Mouse (Mus musculus) CH12.LX (cell line): Measurements from ENCODE around the gene Efhd2. TPM values are rescaled to one million over a fixed set of nuclear protein-coding genes. Genes with fewer than 3 reads are reported as not detected.

Experiments
- DNase-seq: peaks from one replicate; pipeline ENCODE4 v3.0.0-alpha.2; 2013; ENCODE audit errors: extremely low read depth
- H3K27ac ChIP-seq: 2 replicates; pipeline ENCODE4 v1.5.1; 2012; ENCODE audit warnings: low read depth, mild to moderate bottlenecking, control low read depth, moderate library complexity; ENCODE audit not compliant: insufficient read depth
- H3K27me3 ChIP-seq: replicated peaks from 2 replicates; pipeline ENCODE3; 2012; ENCODE audit warnings: inconsistent platforms
- H3K36me3 ChIP-seq, 2 experiments: replicated peaks in 1 of 2; 2 replicates each; pipeline versions ENCODE3 to v1.6.1; 2012; ENCODE audit warnings: inconsistent platforms in 1 of 2, low read length in 1 of 2, mild to moderate bottlenecking in 1 of 2, mixed read lengths in 1 of 2, moderate library complexity in 1 of 2; ENCODE audit not compliant: control insufficient read depth in 1 of 2, insufficient read depth in 1 of 2
- H3K4me1 ChIP-seq, 2 experiments: 2 replicates each; pipeline ENCODE4 v1.6.1; 2012; ENCODE audit warnings: inconsistent platforms in 1 of 2, moderate library complexity in 1 of 2; ENCODE audit not compliant: insufficient read depth in 2 of 2, control insufficient read depth in 1 of 2
- H3K4me2 ChIP-seq: 2 replicates; pipeline ENCODE4 v1.6.1; 2012; ENCODE audit warnings: low read depth, mild to moderate bottlenecking, control low read depth; ENCODE audit not compliant: poor library complexity, insufficient read depth, severe bottlenecking
- H3K4me3 ChIP-seq, 3 experiments: fragments of 150-350 bp in 1 of 3; sonication (generic) in 1 of 3; replicated peaks in 1 of 3; 2 replicates each; pipeline versions ENCODE3 to v1.5.1; 2011 to 2012; ENCODE audit warnings: low read depth in 2 of 3, low read length in 2 of 3, mild to moderate bottlenecking in 2 of 3, moderate library complexity in 2 of 3, control low read depth in 1 of 3, improper control_type of control experiment in 1 of 3, inconsistent platforms in 1 of 3, mixed read lengths in 1 of 3; ENCODE audit not compliant: poor library complexity in 1 of 3
- H3K79me2 ChIP-seq: replicated peaks from 2 replicates; pipeline ENCODE4 v1.6.1; 2012; ENCODE audit warnings: mild to moderate bottlenecking, moderate library complexity; ENCODE audit not compliant: control insufficient read depth, poor library complexity, insufficient read depth, severe bottlenecking; ENCODE audit errors: extremely low read depth
- H3K9ac ChIP-seq: 2 replicates; pipeline ENCODE4 v1.6.1; 2012; ENCODE audit warnings: low read depth, mild to moderate bottlenecking, control low read depth, moderate library complexity; ENCODE audit not compliant: insufficient read depth
- H3K9me3 ChIP-seq: replicated peaks from 2 replicates; pipeline ENCODE3; 2012; ENCODE audit warnings: low read length, inconsistent platforms, mixed read lengths
- CHD1 ChIP-seq: IDR thresholded peaks from 2 replicates; pipeline ENCODE4 v1.6.1; 2012; ENCODE audit warnings: low read depth, low read length, improper control_type of control experiment, inconsistent platforms
- CHD2 ChIP-seq: IDR thresholded peaks from 2 replicates; pipeline ENCODE4 v1.6.1; 2011; ENCODE audit warnings: low read length, improper control_type of control experiment
- CTCF ChIP-seq, 2 experiments: IDR thresholded peaks in 1 of 2; conservative IDR thresholded peaks in 1 of 2; 2 replicates each; pipeline ENCODE4 v1.5.1; 2011 to 2012; ENCODE audit warnings: low read depth in 2 of 2, low read length in 2 of 2, improper control_type of control experiment in 1 of 2, inconsistent platforms in 1 of 2, mild to moderate bottlenecking in 1 of 2, moderate library complexity in 1 of 2
- E2F4 ChIP-seq: IDR thresholded peaks from 2 replicates; pipeline ENCODE4 v1.6.1; 2011; ENCODE audit warnings: low read depth, low read length, improper control_type of control experiment; ENCODE audit not compliant: insufficient replicate concordance
- EP300 ChIP-seq: IDR thresholded peaks from 2 replicates; pipeline ENCODE4 v1.6.1; 2011; ENCODE audit warnings: low read length, improper control_type of control experiment
- ETS1 ChIP-seq: conservative IDR thresholded peaks from 2 replicates; pipeline ENCODE4 v1.6.1; 2012; ENCODE audit warnings: low read depth, mild to moderate bottlenecking, inconsistent platforms, low read length, improper control_type of control experiment, moderate library complexity
- JUN ChIP-seq: IDR thresholded peaks from 2 replicates; pipeline ENCODE4 v1.6.1; 2011; ENCODE audit warnings: low read depth, mild to moderate bottlenecking, low read length, improper control_type of control experiment, moderate library complexity; ENCODE audit not compliant: insufficient read depth
- JUND ChIP-seq: conservative IDR thresholded peaks from 2 replicates; pipeline ENCODE4 v1.6.1; 2011; ENCODE audit warnings: low read depth, low read length, improper control_type of control experiment
- KAT2A ChIP-seq: IDR thresholded peaks from 2 replicates; pipeline ENCODE4 v1.6.1; 2012; ENCODE audit warnings: low read length, improper control_type of control experiment, inconsistent platforms; ENCODE audit not compliant: insufficient replicate concordance
- MAFK ChIP-seq: IDR thresholded peaks from 2 replicates; pipeline ENCODE4 v1.6.1; 2011; ENCODE audit warnings: low read length, improper control_type of control experiment; ENCODE audit not compliant: insufficient replicate concordance
- MAX ChIP-seq: IDR thresholded peaks from 2 replicates; pipeline ENCODE4 v1.6.1; 2011; ENCODE audit warnings: low read length, improper control_type of control experiment
- MAZ ChIP-seq: IDR thresholded peaks from 2 replicates; pipeline ENCODE4 v1.6.1; 2012; ENCODE audit warnings: low read depth, mild to moderate bottlenecking, inconsistent platforms, low read length, improper control_type of control experiment, moderate library complexity
- MXI1 ChIP-seq: IDR thresholded peaks from 2 replicates; pipeline ENCODE4 v1.6.1; 2011; ENCODE audit warnings: mild to moderate bottlenecking, low read depth, low read length, improper control_type of control experiment
- MYC ChIP-seq: IDR thresholded peaks from 2 replicates; pipeline ENCODE4 v1.6.1; 2011; ENCODE audit warnings: low read depth, mild to moderate bottlenecking, improper control_type of control experiment, low read length
- NRF1 ChIP-seq: IDR thresholded peaks from 2 replicates; pipeline ENCODE4 v1.6.1; 2014; ENCODE audit warnings: low read depth, mild to moderate bottlenecking, inconsistent platforms, low read length, improper control_type of control experiment, moderate library complexity
- PAX5 ChIP-seq: IDR thresholded peaks from 2 replicates; pipeline ENCODE4 v1.6.1; 2012; ENCODE audit warnings: low read length, inconsistent platforms, mixed read lengths
- POLR2A ChIP-seq: IDR thresholded peaks from 2 replicates; pipeline ENCODE4 v1.6.1; 2011; ENCODE audit warnings: low read depth, mild to moderate bottlenecking, improper control_type of control experiment, low read length
- POLR2AphosphoS2 ChIP-seq: IDR thresholded peaks from 2 replicates; pipeline ENCODE4 v1.6.1; 2011; ENCODE audit warnings: low read depth, low read length, improper control_type of control experiment
- RAD21 ChIP-seq: IDR thresholded peaks from 2 replicates; pipeline ENCODE4 v1.6.1; 2011; ENCODE audit warnings: low read depth, mild to moderate bottlenecking, low read length, improper control_type of control experiment, moderate library complexity
- RCOR1 ChIP-seq: conservative IDR thresholded peaks from 2 replicates; pipeline ENCODE4 v1.6.1; 2012; ENCODE audit warnings: low read depth, mild to moderate bottlenecking, inconsistent platforms, low read length, improper control_type of control experiment
- SIN3A ChIP-seq: IDR thresholded peaks from 2 replicates; pipeline ENCODE4 v1.6.1; 2012; ENCODE audit warnings: low read length, improper control_type of control experiment, inconsistent platforms
- TBP ChIP-seq: conservative IDR thresholded peaks from 2 replicates; pipeline ENCODE4 v1.6.1; 2011; ENCODE audit warnings: low read depth, low read length, improper control_type of control experiment
- TCF12 ChIP-seq: IDR thresholded peaks from 2 replicates; pipeline ENCODE4 v1.6.1; 2014; ENCODE audit warnings: low read depth, mild to moderate bottlenecking, inconsistent platforms, low read length, improper control_type of control experiment
- UBTF ChIP-seq: IDR thresholded peaks from 2 replicates; pipeline ENCODE4 v1.6.1; 2012; ENCODE audit warnings: low read depth, mild to moderate bottlenecking, inconsistent platforms, low read length, improper control_type of control experiment, moderate library complexity
- USF1 ChIP-seq: IDR thresholded peaks from 2 replicates; pipeline ENCODE4 v1.6.1; 2014; ENCODE audit warnings: low read depth, mild to moderate bottlenecking, inconsistent platforms, low read length, improper control_type of control experiment
- USF2 ChIP-seq: conservative IDR thresholded peaks from 2 replicates; pipeline ENCODE4 v1.6.1; 2011; ENCODE audit warnings: low read depth, low read length, improper control_type of control experiment
- ZC3H11A ChIP-seq: IDR thresholded peaks from 2 replicates; pipeline ENCODE4 v1.6.1; 2012; ENCODE audit warnings: low read depth, mild to moderate bottlenecking, inconsistent platforms, low read length, improper control_type of control experiment
- ZKSCAN1 ChIP-seq: IDR thresholded peaks from 2 replicates; pipeline ENCODE4 v1.6.1; 2012; ENCODE audit warnings: low read depth, inconsistent platforms, low read length, improper control_type of control experiment, borderline replicate concordance
- dilution Hi-C: fragments of 300-500 bp; cut with MboI; formaldehyde crosslinking; loops from 2 replicates; pipeline ENCODE4 v1.14.3; 2020; ENCODE audit warnings: low sequenced_read_pairs; ENCODE audit not compliant: extremely low pct_unique_long_range_greater_than_20kb, extremely low pct_ligation_motif_present
- in situ Hi-C: fragments of 300-500 bp; cut with MboI; formaldehyde crosslinking; loops from 3 replicates; pipeline ENCODE4 v1.14.3; 2019; ENCODE audit warnings: low sequenced_read_pairs, low pct_ligation_motif_present, low pct_unique_long_range_greater_than_20kb, mixed read lengths
- polyA plus RNA-seq: library from polyadenylated mRNA; unstranded; fragments of >175 nt; gene quantifications from 2 replicates; pipeline ENCODE4 v1.2.1, GENCODE M21; 2012; ENCODE audit warnings: low read depth; ENCODE audit not compliant: insufficient read length
- total RNA-seq, 2 experiments: library from RNA; depleted of rRNA; stranded (reverse); fragments of 300-350 nt in 1 of 2; fragments of >200 nt in 1 of 2; gene quantifications; 2 replicates each; pipeline ENCODE4 v1.2.3; 2012 to 2014

Efhd2 gene
- total and polyA plus RNA-seq, 3 experiments: 43.8 to 143 (median 44.1) TPM

DNA sequence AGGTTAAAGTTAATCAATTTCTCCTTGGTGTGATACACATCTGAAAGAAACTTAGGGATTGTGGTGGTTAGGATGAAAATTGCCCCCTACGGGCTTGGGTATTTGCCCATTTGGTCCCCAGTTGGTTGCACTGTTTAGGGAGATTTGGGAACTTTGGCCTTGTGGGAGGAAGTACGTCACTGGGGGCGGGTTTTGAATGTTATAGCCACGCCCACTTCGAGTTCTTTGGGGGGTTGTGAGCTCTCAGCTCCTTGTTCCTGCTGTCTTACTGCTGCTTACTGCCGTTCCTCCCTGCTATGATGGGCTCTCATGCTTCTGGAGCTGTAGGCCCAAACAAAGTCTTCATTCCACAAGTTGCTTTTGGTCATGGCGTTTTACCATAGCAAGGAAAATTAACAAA is 43.4 kb downstream of the Efhd2 start:
- no peak overlapping the region for H3K4me3 ChIP-seq
- H3K4me1 ChIP-seq: peaks cover 0 to 19% of the 10 kb centered on the region in 2 experiments; a peak in 2 of 4 replicates
- no peak overlapping the region for H3K9ac ChIP-seq
- no peak overlapping the region for H3K4me2 ChIP-seq
- dilution Hi-C loops: no loop called here
- no peak for DNase-seq
- no peaks in the 10 kb centered on the region for H3K27me3 ChIP-seq
- no peak overlapping the region for H3K27ac ChIP-seq
- H3K79me2 ChIP-seq: no peaks in the 10 kb centered on the region
- H3K36me3 ChIP-seq: no peaks in the 10 kb centered on the region
- no peaks in the 10 kb centered on the region for H3K9me3 ChIP-seq
- TF ChIP-seq TCF12: no peak
- TF ChIP-seq JUN: no peak
- TF ChIP-seq MAZ: no peak
- no peak for TF ChIP-seq MXI1
- no peak for TF ChIP-seq TBP
- TF ChIP-seq RCOR1: no peak
- TF ChIP-seq NRF1: no peak
- TF ChIP-seq CTCF (conservative IDR thresholded peaks at IDR 0.05 in 1 of 2, IDR thresholded peaks at IDR 0.05 in 1 of 2; ENCODE audit: low read depth in 2 of 2, low read length in 2 of 2): no peak
- TF ChIP-seq MAX: no peak
- no peak for TF ChIP-seq MYC
- TF ChIP-seq RAD21: no peak
- no peak for TF ChIP-seq MAFK
- no peak for TF ChIP-seq ETS1
- TF ChIP-seq USF2: no peak
- TF ChIP-seq POLR2AphosphoS2: no peak
- no peak for TF ChIP-seq CHD2
- no peak for TF ChIP-seq JUND
- TF ChIP-seq ZKSCAN1: no peak
- TF ChIP-seq E2F4: no peak
- in situ Hi-C loops: loop anchor here (10.0 kb wide), 1 partner anchor 437 kb away; the partner anchor contains the start of gene Clcnka

DNA sequence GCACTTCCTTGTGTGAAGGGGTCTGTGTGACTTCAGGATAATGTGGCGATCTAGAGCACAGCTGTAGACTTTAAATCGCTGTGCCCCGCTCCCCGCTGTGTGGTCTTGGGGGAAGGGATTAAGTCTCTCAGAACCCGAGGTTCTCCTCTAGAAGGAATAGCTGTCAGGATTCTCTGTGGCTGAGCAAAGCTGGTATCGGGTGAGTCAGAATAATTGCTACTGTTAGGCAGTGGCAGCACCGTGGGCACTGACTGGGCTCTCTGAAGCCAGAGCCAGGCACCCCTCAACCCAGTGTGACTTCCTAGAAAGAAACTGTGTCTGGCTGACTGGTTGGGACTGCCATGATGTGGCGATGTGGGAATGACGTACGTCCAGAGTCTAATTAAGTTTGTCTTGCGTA is 44.3 kb downstream of the Efhd2 start:
- Histone ChIP-seq H3K27ac (no peak overlapping the region), H3K4me3 (no peak overlapping the region), H3K9ac (no peak overlapping the region)
- dilution Hi-C loops: no loop called here
- no peak for DNase-seq
- no peak for TF ChIP-seq UBTF
- no peak for TF ChIP-seq CHD1
- TF ChIP-seq POLR2A: no peak
- TF ChIP-seq POLR2AphosphoS2: no peak
- TF ChIP-seq E2F4: no peak
- TF ChIP-seq ZC3H11A: no peak
- TF ChIP-seq MAFK: no peak
- no peak for TF ChIP-seq PAX5
- TF ChIP-seq EP300: no peak
- TF ChIP-seq RAD21: no peak
- no peak for TF ChIP-seq NRF1
- TF ChIP-seq SIN3A: no peak
- TF ChIP-seq USF1: no peak
- no peak for TF ChIP-seq ETS1
- TF ChIP-seq KAT2A: no peak
- TF ChIP-seq, all 38 proteins: peak for 0
- Histone ChIP-seq H3K36me3 (no peaks in the 10 kb centered on the region), H3K9me3 (no peaks in the 10 kb centered on the region), H3K79me2 (no peaks in the 10 kb centered on the region), H3K27me3 (no peaks in the 10 kb centered on the region), H3K4me2 (no peak overlapping the region), H3K4me1 (peaks cover 0 to 19% of the 10 kb centered on the region in 2 experiments; a peak in 2 of 4 replicates)
- in situ Hi-C loops: loop anchor here (10.0 kb wide), 1 partner anchor 436 kb away; the partner anchor contains the start of gene Clcnka
